Mouse (Mus musculus): ENCODE measurements around the gene Cdc42bpg.
A peak's percentile ranks its signal among the peaks of the same experiment; 100 is the strongest.

Cdc42bpg gene

GRCm38 (mm10) chr19:6306137-6306551, at the start of gene Cdc42bpg:
Gene Cdc42bpg, plus strand, starts transcription at chr19:6306456.
- DNase-seq (ENCODE audit: low spot score in 2 of 2) = peak; percentile 83 to 88

GRCm38 (mm10) chr19:6260428-6260827, 45.8 kb upstream of the Cdc42bpg start:
- DNase-seq (ENCODE audit: low spot score in 2 of 2) = peak; percentile 16 to 57

- DNase-seq (ENCODE audit: low spot score in 2 of 2) = no peak
Measured at GRCm38 (mm10) chr19:6260946-6261345, 45.3 kb upstream of the Cdc42bpg start.

- no peak for DNase-seq (ENCODE audit: low spot score in 2 of 2)
Measured at GRCm38 (mm10) chr19:6261379-6261778, 44.9 kb upstream of the Cdc42bpg start.

- peak; percentile 40 to 77 for DNase-seq (ENCODE audit: low spot score in 2 of 2)
Measured at GRCm38 (mm10) chr19:6262222-6262621, 44.0 kb upstream of the Cdc42bpg start.

DNA sequence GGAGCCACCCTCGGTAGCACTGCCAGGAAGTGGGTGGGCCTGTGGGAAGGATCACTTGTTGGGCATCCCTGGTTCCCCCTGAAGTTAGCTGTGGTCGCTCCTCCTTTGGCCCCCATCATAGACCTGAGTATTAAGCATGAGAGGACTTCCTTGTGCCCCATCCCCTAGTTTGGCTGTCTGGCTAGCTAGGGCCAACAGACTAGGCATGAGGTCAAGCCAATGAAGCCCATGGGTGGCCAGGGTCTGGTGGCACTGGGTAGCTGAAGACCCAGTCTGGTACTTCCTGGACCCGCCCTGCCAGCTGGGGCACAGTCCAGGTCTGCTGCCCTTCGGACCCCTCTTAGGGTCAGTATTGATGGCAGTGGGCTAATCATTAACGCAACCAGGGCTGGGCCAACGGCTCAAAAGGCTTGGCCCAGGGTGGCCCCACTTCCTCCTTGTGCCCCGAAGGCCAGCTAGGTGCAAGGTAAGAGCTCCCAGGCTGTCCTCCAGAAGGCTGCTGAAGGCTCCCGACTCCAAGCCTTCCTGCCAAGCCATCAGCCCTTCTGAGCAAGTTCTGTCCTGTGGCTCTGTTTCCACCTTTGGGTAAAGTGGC, 43.3 kb upstream of the Cdc42bpg start:
- DNase-seq (ENCODE audit: low spot score in 2 of 2) = no peak

DNA sequence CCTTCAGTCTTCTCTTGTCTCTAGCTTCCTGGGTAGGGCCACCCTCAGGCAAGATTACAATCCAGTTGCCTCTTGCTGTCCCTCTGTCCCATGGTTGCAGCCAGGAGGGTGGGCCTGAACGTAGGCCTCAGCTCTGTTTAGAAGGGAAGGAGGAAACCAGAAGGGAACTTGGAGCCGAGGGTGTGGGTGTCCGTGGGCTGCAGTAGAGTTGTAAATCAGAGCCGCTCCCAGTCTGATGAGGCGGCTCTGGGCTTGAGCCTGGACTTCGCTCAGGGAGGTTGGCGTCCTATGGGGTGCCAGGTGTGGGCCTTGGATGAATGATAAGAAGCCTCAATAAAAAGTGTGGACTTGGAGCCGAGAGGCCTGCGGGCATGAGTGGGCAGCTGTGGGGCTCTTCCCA, 42.1 kb upstream of the Cdc42bpg start:
- DNase-seq (ENCODE audit: low spot score in 2 of 2) = no peak

DNA sequence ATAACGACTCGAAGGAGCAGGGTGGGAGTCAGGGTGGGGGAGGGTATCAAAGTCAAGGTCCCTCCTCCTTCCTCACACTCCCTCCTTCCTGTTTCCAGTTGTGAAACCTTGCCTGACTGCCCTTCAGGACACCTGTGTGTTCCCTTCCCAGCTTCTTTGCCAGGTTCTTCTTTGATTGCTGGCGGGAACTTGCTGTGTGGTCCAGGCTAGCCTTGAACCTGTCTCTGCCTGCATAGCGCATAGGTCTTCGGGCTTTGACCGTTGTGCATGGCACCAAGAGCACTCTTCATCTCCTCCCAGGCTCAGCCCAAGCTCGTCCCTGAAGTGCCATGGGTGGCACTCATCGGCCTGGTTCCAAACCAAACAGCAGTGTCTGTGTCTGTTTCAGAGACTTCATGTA, 41.3 kb upstream of the Cdc42bpg start:
- DNase-seq (ENCODE audit: low spot score in 2 of 2) = no peak

GRCm38 (mm10) chr19:6265727-6266182, 40.5 kb upstream of the Cdc42bpg start:
- no peak for DNase-seq (ENCODE audit: low spot score in 2 of 2)

GRCm38 (mm10) chr19:6267306-6268169, 38.7 kb upstream of the Cdc42bpg start:
- DNase-seq (ENCODE audit: low spot score in 2 of 2) = no peak

DNA sequence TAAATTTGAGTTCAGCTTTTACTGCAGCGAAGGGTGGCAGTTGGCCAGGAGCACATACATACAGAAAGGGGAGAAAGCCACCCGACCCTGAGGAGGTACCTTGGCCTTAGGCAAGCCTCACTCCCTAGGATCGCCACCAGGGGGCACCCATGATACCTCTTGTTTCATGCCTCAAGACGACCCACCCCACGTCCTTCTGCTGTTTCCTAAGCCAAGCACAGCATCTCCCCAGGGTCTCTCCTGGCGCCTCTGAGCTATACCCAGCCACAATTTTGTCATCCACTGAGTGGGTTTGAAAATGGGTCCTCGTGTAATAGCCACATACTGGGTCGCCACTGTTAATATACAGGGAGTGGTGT, 38.1 kb upstream of the Cdc42bpg start:
- peak; percentile 78 to 94 for DNase-seq (ENCODE audit: low spot score in 2 of 2)

DNA sequence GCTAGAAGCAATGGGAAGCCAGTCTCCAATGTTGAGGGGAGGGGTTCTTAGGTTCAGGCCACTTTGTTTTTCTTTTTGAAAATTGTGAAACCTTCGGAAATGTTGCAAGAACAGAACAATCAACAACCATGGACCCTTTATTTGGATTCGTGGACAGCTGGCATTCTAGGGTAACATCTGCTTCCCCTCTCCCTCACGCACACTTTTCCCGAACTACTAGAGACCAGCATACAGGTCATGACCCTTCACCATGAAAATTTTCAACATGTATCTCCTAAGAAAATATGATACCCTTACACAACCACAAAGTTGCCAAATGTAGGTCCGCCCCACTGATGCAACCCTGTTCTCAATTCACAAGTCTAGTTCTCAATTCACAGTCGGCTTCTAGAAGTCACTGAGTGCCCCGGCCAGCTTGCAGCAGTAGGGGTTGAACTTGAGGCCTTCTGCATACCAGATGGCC, 37.6 kb upstream of the Cdc42bpg start:
- DNase-seq (ENCODE audit: low spot score in 2 of 2) = no peak

- no peak for DNase-seq (ENCODE audit: low spot score in 2 of 2)
Measured at GRCm38 (mm10) chr19:6269798-6270475, 36.3 kb upstream of the Cdc42bpg start.

- DNase-seq (ENCODE audit: low spot score in 2 of 2) = no peak
Measured at GRCm38 (mm10) chr19:6270661-6271060, 35.6 kb upstream of the Cdc42bpg start.

- DNase-seq (ENCODE audit: low spot score in 2 of 2) = no peak
Measured at GRCm38 (mm10) chr19:6271206-6271605, 35.0 kb upstream of the Cdc42bpg start.

- no peak for DNase-seq (ENCODE audit: low spot score in 2 of 2)
Measured at GRCm38 (mm10) chr19:6272053-6272452, 34.2 kb upstream of the Cdc42bpg start.

- no peak for DNase-seq (ENCODE audit: low spot score in 2 of 2)
Measured at GRCm38 (mm10) chr19:6272738-6273137, 33.5 kb upstream of the Cdc42bpg start.

DNA sequence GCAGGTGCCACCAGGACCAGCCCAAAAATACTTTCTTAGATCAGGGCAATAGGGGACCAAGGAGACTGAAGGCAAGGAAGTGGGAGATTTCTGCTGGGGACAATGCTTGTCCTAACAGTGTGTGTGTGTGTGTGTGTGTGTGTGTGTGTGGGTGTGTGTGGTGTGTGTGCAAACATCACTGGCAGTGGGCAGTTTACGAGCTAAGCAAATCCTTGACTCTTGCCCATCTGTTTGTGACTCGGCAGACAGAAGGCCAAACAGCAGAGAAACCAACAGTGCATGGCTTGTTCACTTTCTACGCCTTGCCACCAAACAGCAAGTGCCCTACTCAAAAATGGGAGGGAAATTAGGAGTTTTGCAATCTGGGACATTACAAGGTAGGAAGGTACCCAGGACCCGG, 32.7 kb upstream of the Cdc42bpg start:
- no peak for DNase-seq (ENCODE audit: low spot score in 2 of 2)

- DNase-seq (ENCODE audit: low spot score in 2 of 2) = no peak
Measured at GRCm38 (mm10) chr19:6273998-6274608, 32.2 kb upstream of the Cdc42bpg start.

DNA sequence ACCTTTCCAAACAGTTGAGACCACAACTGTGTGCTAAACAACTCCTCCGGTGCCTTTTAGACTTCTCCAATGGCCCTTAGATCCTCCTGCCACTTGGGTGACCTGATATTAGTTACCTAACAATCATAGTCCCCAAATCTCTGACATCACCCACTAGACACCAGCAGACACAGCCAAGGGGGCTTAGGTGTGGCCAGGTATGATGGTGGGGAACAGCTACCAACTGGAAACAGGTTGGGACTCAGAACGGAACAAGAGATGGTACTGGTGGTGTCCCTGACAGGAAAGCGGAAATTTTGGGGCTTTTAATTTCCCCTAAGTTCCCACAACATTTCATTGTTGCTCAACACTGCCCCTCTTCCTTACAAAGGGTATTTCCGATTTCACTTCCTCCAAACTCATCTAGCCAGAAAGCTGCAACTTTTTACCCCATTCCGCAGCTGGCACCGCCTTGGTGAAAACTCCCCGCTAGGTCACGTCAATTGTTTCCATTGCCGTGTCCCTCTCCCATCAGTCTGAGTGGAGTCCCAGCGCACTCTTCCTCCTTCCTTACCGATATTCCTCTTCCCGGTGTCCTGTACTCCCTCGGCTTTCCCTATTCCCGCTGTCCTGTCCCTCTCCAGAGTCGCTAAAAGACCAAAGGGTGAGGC, 30.4 kb upstream of the Cdc42bpg start:
- DNase-seq (ENCODE audit: low spot score in 2 of 2) = peak; percentile 40 to 46

All from thymus, postnatal 10 days (tissue).